Mouse (Mus musculus) G1E (cell line): ENCODE results near the gene Igfn1.

Experiments
- CTCF ChIP-seq: IDR thresholded peaks from 2 replicates; pipeline ENCODE4 v1.5.1; 2012; ENCODE audit warnings: low read depth, low read length, inconsistent platforms, mixed read lengths
- GATA1 ChIP-seq: IDR thresholded peaks from 2 replicates; pipeline ENCODE4 v1.6.1; 2012; ENCODE audit warnings: borderline replicate concordance, low read length, inconsistent platforms, mixed read lengths
- TAL1 ChIP-seq: conservative IDR thresholded peaks from 2 replicates; pipeline ENCODE4 v1.6.1; 2012; ENCODE audit warnings: low read depth, low read length, inconsistent platforms, mixed read lengths

DNA sequence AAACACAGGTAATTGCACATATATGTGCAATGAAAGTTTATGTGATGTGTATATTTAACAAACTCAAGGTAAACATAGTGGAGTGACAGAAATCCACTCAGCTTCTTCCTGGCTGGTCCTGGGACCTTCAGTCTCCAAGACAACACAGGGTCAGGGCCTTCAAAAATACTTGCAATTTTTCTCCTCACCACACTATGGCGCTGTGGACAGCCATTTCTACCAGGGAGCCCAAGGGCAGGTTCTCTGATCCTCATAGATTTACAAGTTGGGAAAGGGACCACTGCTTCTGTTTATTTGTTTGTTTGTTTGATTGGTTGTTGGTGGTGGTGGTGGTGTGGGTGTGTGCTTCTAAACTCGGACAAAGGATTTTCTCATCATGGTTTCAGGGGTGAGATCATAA lies 41.3 kb upstream of the Igfn1 start:
- TF ChIP-seq GATA1 (no peak), CTCF (peak; percentile 62; the same call in 1 of the 2 replicates), TAL1 (no peak)
